Mouse (Mus musculus) thymus, postnatal 10 days (tissue): ENCODE measurements around the gene Gm20388.

ENCODE experiments used
- DNase-seq, 2 experiments: peaks; one replicate each; pipeline ENCODE4 v3.0.0; 2021; ENCODE audit warnings: low spot score in 2 of 2

The Gm20388 gene

GRCm38 (mm10) chr8:120995424-120995823 lies 1084.8 kb downstream of the Gm20388 start:
- no peak for DNase-seq

- DNase-seq = no peak
These were observed 1086.4 kb downstream of the Gm20388 start for GRCm38 (mm10) chr8:120996905-120997581.

GRCm38 (mm10) chr8:120997926-120998325 lies 1087.3 kb downstream of the Gm20388 start:
- no peak for DNase-seq

GRCm38 (mm10) chr8:120998966-120999365 lies 1088.3 kb downstream of the Gm20388 start:
- DNase-seq = no peak

- DNase-seq = no peak
These were observed 1091.3 kb downstream of the Gm20388 start for GRCm38 (mm10) chr8:121001951-121002350.

GRCm38 (mm10) chr8:121002871-121003539 lies 1092.4 kb downstream of the Gm20388 start:
- no peak for DNase-seq

- no peak for DNase-seq
These were observed 1093.0 kb downstream of the Gm20388 start for GRCm38 (mm10) chr8:121003639-121004038.

GRCm38 (mm10) chr8:121013318-121013717 lies 1102.7 kb downstream of the Gm20388 start:
- no peak for DNase-seq

- no peak for DNase-seq
These were observed 1106.0 kb downstream of the Gm20388 start for GRCm38 (mm10) chr8:121016621-121017020.

GRCm38 (mm10) chr8:121018236-121018635 lies 1107.6 kb downstream of the Gm20388 start:
- DNase-seq = no peak

- peak; percentile 64 to 65 for DNase-seq
These were observed 1110.8 kb downstream of the Gm20388 start for GRCm38 (mm10) chr8:121021488-121021887.

GRCm38 (mm10) chr8:121023003-121023402 lies 1112.4 kb downstream of the Gm20388 start:
- peak; percentile 48 to 51 for DNase-seq

GRCm38 (mm10) chr8:121023736-121024135 lies 1113.1 kb downstream of the Gm20388 start:
- no peak for DNase-seq

GRCm38 (mm10) chr8:121025486-121025885 lies 1114.8 kb downstream of the Gm20388 start:
- peak; percentile 71 to 74 for DNase-seq

GRCm38 (mm10) chr8:121027787-121028186 lies 1117.1 kb downstream of the Gm20388 start:
- DNase-seq = no peak

- no peak for DNase-seq
These were observed 1118.4 kb downstream of the Gm20388 start for GRCm38 (mm10) chr8:121029076-121029475.

- no peak for DNase-seq
These were observed 1119.9 kb downstream of the Gm20388 start for GRCm38 (mm10) chr8:121030496-121031040.

GRCm38 (mm10) chr8:121033299-121034013 lies 1122.8 kb downstream of the Gm20388 start:
- DNase-seq = no peak

- DNase-seq = no peak
These were observed 1125.0 kb downstream of the Gm20388 start for GRCm38 (mm10) chr8:121035611-121036010.

GRCm38 (mm10) chr8:121043719-121044440 lies 1133.2 kb downstream of the Gm20388 start:
- DNase-seq = no peak

- DNase-seq = peak in 1 of 2 experiments; percentile 47
These were observed 1136.8 kb downstream of the Gm20388 start for GRCm38 (mm10) chr8:121047441-121047840.

- DNase-seq = no peak
These were observed 1147.4 kb downstream of the Gm20388 start for GRCm38 (mm10) chr8:121058081-121058480.
